Mouse (Mus musculus) spleen, adult 2 months (tissue): ENCODE measurements around the gene Pnn.

Source experiments
- CTCF ChIP-seq: fragments of 200-500 bp; IDR thresholded peaks from 2 replicates; pipeline ENCODE4 v1.5.1; 2011; ENCODE audit warnings: mild to moderate bottlenecking, inconsistent platforms; ENCODE audit not compliant: insufficient read depth, insufficient read length, insufficient replicate concordance; ENCODE audit errors: extremely low read depth
- POLR2A ChIP-seq: fragments of 200-500 bp; IDR thresholded peaks from 2 replicates; pipeline ENCODE4 v1.6.1; 2011; ENCODE audit warnings: low read depth, low read length, inconsistent platforms

DNA sequence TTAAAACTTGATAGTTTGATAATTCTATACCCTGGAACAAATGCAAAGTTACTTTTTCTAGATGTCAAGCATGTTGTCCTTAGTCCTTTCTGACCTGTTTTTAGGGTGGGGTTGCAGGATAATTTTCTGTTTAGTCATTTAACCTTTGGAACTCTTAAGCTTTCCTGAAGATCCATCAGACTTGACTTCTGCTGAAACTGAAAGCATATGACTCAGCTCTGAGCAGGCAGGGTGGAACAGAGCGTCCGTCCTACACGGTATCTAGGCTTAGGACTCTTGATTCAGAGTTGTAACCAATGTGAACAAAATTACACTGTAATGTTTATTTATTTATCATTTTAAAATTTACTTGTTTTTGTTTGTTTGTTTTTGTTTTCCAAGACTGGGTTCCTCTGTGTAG, 11.2 kb downstream of the Pnn start:
- TF ChIP-seq CTCF (no peak), POLR2A (no peak)
